Mouse (Mus musculus): ENCODE results near the gene Pdzrn3. TPM values are rescaled to one million over a fixed set of nuclear protein-coding genes. Genes with fewer than 3 reads are reported as not detected.

Pdzrn3 gene
- total RNA-seq, 1 experiment from 2014 or later, result not detected

- no peak for ATAC-seq (replicated peaks; ENCODE audit: low read depth, poor library complexity, severe bottlenecking)
These were observed 275.7 kb downstream of the Pdzrn3 start for GRCm38 (mm10) chr6:101101709-101102654.
